Mouse (Mus musculus): ENCODE measurements around the gene Ccdc88b.
"Not testable (repeated sequence)": the region's sequence is repeated elsewhere in the genome, so short reads cannot be mapped to it uniquely, and the experiment has no call there.

The Ccdc88b gene

DNA sequence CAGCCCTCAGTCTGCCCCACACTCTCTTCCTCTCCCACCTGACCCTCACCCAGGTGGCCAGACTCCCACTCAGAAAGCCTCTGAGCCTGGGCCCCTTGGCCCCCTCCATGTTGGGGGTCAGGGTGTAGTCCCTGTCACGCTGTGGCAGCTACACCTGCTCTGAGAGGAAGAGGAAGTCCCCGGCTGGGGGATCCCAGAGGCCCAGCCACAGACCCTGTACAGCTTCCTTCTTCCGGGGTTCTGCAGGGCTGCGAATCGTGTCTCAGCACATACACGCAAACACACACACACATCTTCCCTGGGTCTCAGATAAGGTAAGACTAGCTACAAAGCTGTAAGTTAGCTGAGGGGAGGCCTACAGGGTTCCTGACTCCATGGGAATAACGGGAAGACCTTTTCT is at the start of gene Ccdc88b:
Gene Ccdc88b (minus strand): TSS at position 181 of the 400 bp plus-strand sequence.
- peak; percentile 88 for DNase-seq (ENCODE audit: low spot score)

DNA sequence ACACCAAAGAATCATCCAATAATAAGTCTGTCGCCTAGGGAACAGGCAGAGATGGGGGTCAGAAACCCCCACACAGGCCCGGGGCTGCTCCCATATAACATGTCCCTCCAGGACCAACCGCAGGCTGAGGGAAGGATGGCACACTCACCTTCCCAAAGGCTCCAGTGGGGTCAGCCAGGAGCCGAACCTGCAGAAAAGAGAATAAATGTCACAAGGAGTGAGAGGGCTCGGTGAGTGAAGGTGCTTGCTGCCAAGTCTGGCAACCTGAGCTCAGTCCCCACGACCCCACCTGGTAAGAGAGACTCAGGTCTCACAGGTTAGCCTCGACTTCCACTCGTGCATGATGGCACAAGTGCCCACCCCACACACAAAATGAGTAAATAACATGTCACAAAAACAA is 49.1 kb upstream of the Ccdc88b start:
- DNase-seq (ENCODE audit: low spot score) = no peak

DNA sequence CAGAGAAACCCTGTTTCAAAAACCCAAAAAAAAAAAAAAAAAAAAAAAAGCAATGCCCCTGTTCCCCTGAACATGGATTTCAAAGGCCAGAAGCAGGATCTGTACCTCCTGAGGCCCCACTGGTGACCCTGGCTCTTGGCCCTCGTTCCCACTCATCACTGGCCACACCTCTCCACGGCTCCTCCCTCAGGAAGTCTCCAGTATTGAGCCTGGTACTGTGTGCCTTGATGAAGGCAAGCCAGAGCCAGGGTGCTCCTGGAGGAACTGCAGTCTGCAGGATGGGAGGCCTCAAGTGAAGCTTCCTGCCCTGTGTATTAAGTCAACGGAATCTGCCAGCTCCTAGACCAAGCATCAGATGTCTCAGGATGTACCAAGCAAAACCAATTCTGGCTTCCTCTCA is 48.2 kb upstream of the Ccdc88b start:
- DNase-seq (ENCODE audit: low spot score) = no peak

DNA sequence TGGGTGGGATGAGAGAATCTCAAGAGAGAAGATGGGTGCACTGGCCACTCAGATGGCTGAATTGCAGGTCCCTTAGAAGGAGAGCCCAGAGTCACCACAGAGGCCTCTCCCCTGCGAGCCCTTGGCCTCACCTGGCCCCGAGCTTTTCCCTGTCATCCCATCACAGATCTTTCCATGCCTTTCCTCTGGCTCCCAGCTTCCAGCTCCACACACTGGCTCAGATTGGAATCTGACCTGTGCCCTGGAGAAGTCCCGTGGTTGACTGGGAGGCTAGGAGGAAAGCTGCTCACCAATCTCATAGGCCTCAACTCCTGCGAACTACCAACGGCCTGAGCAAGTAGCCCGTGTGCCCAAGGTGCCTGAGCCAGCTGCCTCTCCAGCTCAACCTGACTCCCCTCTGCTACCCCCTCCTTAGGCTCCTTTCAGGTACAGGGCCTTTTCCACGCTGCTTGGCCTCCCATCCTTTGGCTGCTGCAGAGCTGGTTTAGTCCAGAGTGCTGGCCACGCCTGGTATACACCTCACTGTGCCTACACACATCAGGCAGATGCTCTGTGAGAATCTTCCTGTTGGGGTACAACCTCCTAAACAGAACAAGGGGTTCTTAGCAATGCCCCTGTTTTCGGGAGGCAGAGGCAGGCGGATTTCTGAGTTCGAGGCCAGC is 47.6 kb upstream of the Ccdc88b start:
- no peak for DNase-seq (ENCODE audit: low spot score)

DNA sequence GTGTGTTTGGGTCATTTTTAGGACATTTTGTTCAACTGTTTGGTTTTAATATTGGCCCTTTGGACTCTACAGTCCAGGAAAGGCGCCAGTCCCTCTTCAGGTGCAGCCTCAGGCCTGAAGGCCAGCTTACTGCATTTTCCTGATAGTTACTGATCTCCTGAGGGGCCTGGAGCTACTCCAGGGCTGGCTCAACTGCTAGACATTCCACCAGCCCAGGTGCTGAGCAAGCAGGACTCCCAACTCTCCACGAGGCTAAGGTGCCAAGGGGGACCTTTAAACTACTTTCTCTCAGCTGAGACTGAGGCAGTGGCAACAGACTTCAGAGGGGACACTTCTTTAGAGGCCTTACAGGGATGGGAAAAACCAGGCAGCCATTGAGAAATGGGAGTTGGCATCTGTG is 46.8 kb upstream of the Ccdc88b start:
- DNase-seq (ENCODE audit: low spot score) = no peak

DNA sequence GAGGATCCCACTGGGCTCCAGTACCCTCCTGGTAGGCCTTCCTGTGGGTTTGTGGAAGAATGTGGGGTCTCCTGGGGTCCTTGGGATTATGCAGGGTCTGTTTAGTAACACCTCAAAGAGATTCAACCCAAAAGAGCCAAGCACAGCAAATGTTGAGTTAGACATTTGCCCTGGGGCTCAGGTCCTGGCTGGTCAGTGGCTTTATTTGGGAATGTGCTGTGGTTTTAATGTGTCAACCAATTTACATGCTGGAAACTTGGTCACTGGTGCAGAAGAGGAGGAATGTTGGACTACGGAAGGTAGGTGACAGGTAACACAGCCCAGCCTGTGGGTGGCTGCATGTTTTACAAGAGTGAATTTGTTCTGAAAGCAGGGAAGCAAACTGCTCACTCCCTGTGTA is 45.0 kb upstream of the Ccdc88b start:
- no peak for DNase-seq (ENCODE audit: low spot score)

DNA sequence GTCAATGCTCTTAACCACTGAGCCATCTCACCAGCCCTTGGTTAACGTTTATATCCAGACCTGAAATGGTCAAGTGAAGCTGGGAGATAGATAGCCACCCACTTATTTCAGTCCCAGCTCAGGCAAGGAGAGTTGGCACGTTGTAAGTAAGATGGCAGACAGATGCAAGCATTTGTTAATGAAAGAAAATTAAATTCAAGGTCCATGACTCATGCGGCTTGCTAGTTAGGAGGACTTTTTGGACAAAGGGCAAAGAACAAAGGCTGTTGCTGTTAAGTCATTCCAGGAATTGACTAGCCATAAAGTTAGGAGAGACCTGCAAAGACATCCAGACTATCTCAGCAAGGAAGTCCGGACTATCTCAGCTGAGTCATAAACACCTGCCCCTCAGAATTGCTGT is 41.6 kb upstream of the Ccdc88b start:
- no peak for DNase-seq (ENCODE audit: low spot score)

DNA sequence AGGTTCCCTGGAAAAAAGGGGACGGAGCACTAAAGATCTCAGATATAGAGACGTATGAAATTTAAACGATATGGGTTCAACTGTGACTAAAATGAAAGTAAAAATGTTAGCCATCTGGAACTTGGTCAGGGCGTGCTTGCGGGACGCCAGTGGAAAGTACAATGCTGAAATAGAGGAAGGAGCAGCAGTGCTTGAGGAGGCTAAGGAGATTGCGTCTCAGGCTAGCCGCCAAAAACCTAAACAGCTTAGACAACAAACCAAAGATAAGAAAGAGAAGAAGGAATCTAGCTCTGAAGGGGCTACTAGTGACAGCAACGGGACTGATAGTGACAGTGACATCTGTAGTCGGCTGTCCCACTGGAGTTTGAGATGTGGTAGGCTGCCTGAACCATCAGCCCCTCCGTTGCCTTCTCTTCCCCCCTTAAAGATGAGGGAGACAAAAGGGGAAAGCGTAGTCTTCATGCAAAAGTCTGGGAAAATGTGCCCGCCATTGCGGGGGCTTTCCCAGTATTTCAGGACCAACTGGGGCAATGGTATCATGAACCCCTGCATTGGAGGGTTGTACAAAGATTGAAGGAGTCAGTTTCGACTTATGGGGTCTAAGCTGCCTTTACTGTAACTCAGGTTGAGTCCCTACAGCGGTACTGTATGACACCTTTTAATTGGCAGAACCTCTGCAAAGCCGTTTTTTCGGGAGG is 37.7 kb upstream of the Ccdc88b start:
- DNase-seq (ENCODE audit: low spot score) = not testable (repeated sequence)

DNA sequence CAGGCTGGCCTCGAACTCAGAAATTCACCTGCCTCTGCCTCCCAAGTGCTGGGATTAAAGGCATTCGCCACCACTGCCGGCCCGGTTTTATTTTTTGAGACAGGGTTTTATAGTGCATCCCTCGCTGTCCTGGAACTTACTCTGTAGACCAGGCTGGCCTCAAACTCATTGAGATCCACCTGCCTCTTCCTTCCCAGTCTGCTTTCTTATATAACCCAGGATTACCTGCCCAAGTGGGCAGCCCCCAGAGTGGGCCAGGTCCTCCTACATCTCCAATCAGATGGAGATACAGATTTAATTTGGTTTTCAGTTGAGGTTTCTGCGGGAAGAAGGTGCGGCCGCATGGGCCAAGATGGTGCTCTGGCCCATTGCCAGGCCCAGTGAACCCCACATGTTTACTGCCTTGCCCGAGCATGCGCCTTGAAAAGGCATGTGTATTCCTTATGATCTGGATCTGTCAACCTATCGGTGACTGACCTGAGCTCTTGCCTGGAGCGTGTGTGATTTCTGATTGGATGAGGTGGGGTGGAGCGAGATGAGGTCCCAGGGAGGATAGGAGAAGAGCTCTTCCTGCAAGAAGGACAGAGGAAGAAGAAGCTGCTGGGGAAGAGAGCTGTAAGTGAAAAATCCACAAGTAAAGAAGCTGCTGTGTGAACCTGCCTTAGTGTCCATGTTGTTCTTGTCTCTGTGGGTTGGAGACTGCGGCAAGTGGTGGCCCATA is 35.9 kb upstream of the Ccdc88b start:
- DNase-seq (ENCODE audit: low spot score) = no peak

DNA sequence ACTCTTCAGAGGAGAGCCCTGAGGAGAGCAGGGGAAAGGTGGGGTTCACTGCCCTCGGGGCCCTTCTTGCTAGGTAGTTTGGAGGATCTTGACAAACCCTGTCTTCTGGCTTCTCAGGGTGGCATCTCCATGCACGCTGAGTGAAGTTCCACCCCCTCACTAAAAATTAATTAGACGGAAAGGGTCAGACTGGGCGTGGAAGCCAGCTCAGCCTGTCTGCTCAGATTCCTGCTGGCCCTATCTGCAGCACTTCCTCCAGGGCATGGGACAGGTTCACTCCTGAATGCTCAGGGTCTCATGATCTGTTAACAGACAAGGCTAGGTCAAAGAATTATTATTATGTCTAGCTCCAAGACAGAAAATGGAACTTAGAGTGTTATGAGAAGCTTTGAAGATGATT is 34.5 kb upstream of the Ccdc88b start:
- DNase-seq (ENCODE audit: low spot score) = no peak

DNA sequence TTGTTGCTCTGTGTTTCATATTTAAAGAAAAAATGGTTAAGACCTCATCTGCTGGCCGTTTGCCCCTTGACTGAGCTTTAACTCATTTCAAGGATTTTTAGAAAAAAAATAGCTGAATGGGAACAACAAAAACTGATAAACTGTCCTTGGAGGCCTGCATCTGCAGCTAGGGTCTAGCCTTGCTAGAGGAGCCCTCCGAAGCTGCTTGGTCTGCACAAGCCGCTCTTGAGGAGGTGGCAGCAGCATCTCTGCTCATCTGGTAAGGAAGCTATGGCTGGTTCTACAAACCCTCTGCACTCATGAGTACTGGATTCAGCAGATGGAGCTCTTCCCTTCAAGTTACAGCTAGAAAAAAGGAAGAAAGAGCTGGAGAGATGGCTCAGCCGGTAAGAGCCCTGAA is 20.0 kb upstream of the Ccdc88b start:
- no peak for DNase-seq (ENCODE audit: low spot score)

DNA sequence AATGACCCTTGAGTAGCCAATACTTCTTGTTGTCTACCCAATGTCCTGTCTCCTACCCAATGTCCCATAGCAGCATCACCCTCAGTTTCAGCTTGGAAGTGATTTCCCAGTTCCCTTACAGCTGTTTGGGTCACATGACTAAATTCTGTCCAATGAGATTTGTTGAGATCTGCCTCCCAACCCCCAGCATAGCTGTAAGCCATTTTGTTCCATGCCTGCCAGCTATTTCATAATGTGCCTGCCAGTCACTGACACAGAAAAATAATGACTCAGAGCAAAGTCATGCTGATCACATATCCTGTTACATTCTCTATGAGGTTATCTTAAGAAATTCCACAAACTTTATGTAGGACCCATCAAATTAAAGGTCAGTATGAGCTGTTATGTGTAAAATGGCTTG is 18.8 kb upstream of the Ccdc88b start:
- DNase-seq (ENCODE audit: low spot score) = no peak

DNA sequence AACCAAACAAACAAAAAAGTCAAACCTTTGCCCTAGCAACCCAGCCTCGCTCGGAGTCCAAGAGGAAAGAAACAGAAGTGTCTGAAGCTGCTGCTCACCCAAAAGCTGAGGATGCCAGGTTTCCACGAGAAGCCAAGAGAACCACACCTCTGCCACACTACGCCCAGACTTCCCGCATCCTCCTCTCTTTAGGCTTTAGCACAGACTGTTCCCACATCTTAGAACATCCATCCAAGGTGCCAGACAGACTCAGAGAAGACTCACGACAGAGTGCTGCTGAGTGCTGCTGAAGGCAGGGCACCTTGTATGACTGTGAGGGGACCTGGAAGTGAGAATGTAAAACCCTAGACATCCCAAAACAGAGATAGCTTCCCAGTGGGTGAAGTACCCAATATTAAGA is 17.8 kb upstream of the Ccdc88b start:
- no peak for DNase-seq (ENCODE audit: low spot score)

DNA sequence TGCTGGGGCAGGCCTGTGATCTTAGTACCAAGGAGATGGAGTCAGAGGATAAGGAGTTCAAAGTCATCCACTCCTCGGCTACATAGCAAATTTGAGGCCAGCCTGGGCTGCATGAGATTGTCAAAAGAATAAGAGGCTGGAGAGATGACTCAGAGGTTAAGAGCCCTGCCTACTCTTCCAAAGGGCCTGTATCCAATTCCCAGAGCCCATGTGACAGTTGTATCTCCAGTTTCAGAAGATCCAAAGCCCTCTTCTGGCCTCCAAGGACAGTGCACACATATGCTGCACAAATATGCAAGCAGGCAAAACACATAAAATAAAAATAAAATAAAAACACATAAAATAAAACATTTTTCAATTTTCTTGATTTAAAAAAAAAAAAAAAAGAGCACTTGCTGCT is 16.2 kb upstream of the Ccdc88b start:
- no peak for DNase-seq (ENCODE audit: low spot score)

DNA sequence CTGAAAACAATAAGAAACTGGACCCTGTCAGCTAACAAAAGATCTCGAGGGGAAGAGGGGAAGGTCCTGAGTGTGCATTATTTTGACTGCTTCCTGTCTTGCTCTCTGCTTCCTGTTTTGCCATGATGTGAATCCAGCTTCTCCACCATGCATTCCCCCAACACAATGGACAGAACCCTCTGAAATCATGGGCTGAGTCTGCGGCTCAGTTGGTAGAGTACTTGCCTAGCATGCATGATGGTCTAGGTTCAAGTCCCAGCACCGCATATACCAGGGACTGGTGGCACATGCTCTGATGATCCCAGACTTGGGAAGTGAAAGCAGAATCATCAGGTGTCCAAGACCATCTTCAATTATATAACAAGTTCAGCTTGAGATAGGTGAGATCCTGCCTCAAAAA is 14.7 kb upstream of the Ccdc88b start:
- DNase-seq (ENCODE audit: low spot score) = no peak

DNA sequence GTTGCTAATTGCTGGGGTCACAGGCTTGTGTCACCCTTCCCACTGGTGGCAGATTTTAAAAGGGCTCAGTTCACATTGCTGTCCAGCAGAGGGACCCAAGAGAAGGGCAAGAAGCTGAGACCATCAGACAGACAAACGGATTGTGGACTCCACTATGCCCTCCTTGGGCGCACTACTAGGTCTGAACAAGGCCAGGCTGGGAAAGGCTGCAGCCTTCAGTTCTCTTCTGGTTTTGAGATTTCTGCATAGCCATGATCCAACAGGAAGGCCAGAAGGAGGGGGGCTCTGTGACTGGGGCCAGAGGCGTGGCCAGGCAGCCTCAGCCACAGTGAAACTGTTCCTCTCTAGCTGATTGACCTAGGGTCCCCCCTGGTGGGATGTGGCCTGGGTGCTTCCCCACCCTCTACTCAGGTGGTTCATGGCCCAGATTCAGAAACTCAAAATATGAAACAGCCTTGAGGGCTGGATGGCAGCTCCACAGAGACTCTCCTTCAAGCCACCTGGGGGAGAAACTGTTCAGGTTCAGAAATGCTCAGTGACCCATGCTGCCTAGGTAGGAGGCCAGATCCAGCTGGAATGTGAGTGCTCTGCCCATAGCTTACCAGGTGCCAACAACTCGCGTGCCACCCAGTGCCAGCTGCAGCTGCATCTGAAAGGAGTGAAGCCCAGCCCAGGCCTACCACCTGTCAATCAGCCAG is 13.7 kb upstream of the Ccdc88b start:
- peak; percentile 41 for DNase-seq (ENCODE audit: low spot score)

DNA sequence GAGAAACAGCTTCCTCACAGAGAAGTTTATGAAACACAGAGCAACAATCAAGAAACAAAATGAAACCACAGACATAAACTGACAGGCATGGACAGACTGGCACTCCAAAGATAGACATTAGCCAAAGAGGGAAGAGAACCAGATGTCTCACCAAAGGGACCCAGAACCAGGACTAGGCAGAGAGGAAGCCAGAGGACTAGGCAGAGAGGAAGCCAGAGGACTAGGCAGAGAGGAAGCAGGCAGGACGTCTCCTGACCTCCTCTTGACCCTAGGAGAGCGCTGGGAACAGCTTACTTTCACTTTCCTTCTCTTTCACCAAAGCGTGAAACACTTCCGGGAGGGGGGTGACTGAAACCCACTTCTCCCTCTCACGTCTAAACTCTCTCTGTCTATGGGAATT is 11.3 kb upstream of the Ccdc88b start:
- peak; percentile 80 for DNase-seq (ENCODE audit: low spot score)

DNA sequence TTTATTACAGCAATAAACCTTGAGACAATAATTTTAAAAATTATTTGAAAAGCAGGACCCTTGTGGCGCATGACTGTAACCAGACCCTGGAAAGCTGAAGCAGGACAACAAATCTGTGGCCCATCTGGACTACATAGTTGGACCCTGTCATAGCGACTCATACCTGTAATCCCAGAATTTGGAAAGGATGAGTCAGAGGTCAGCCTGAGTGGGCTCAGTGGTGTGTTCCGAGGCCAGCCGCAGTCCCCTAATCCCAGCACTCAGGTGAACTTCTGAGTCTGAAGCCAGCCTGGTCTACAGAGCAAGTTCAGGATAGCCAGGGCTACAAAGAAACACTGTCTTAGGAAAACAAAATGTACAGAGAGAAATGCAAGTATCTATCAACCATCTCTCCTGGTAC is 3.4 kb upstream of the Ccdc88b start:
- DNase-seq (ENCODE audit: low spot score) = no peak

DNA sequence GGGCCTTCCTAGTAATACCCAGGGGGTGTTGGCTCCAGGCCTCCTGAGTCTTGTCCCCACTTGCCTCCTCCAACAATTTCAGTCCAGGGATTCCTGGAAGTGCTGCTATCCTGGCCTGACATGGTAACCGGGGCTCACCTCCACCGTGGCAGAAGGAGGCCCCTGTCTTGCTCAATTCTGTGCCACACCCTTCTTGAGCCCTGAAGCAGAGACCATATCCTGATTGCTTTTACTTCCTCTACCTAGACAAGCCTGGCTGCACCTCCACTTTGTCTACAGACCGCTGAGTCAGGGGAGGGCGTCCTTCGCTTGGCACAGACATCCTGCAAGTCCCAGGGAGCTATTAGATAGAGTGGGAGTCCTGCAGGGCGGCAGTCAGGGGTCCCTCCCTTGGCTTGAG is 2.7 kb upstream of the Ccdc88b start:
- DNase-seq (ENCODE audit: low spot score) = no peak

DNA sequence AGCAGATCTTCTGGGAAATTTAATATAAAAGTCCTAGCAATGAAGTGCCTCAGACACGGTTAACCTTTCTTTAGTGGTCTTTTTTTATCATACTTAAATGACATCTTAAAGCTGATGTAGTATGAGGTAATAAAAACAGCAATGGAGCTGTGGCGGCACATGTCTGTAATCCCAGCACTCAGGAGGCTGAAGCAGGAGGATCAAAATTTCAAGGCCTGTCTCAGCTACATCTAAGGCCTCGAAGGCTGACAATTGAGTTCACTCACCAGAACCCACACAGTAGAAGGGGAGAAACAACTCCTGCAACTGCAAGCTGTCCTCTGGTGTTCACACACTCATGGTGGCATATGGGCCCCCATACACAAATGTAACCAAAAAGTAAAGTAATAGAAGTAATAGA is 2.0 kb upstream of the Ccdc88b start:
- DNase-seq (ENCODE audit: low spot score) = no peak

DNA sequence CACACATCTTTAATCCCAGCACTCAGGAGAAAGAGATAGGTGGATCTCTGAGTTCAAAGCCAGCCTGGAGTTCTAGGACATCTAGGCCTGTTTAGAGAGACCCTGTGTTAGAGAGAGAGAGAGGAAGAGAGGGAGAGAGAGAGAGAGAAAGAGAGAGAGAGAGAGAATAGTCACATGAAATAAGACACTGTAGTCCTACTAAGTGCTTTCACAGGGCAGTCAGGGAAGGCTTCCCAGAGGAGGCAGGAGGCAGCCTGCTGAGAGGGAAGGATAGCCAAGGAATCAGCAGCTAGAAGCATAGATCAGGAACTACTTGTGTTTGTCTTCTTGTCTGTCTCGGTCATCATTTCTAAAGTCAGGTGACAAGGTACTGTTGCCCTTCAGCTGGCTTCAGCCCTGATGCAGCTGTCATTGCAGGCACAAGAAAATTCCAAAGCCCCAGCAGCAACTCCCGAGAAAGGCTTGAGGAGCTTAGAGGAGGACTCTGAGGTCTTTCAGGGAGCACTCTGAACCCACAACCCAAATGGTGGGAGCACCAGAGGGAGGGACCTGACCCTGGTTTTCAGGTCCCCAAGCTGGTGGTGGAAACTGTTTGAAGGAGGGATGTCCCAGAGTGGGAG is 1.1 kb upstream of the Ccdc88b start:
- no peak for DNase-seq (ENCODE audit: low spot score)

DNA sequence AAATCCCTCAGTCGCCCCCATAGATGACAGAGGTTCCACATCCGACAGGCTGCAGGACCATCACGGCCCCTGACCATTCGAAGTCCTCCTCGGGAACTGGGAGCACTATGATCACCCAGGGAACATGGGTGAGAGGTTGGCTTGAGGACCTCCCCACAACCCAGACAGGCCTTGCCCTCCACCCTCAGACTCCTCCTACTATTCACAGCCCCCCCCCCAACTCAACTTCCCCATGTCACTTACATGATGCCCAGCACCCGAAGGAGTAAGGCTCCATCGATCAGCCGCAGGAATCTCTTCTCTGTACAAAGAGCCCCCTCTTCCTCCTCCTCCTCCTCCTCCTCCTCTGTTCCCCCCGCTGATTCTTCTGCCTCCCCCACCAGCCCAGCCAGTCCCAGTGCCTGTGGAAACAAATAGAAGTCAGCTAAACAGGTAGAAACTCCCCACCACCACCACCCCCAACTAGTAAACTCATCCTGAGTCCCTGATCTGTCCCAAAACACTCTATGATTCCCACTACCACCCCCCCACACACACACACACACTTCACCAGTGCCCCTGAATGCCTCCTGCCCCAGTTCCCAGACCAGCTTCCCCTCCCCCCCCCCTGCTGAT is 513 bp downstream of the Ccdc88b start:
- DNase-seq (ENCODE audit: low spot score) = no peak
